Mouse (Mus musculus) cerebellum, adult 11-12 months (tissue): Measurements from ENCODE around the gene Gabpb1.

Source experiments
- DNase-seq: peaks from one replicate; pipeline ENCODE4 v3.0.0; 2022

Gene Gabpb1

DNA sequence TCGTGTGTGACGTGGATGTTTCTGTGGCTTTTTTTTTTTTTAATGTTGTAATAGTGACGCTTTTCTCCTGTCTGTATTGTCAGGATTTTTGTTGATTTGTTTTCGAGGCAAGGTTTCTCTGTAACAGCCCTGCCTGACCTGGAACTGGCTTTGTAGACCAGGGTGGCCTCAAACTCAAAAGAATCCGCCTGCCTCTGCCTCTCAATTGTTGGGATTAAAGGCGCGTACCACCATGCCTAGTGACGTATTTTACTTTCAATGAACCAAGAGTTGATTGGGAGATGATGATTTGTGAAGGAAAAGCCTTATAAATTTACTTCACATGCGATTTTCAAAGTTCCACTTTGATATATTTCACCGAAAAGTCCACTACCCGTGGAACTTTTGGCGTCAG lies at the start of gene Gabpb1:
TSS of gene Gabpb1 (minus strand) at position 216 of the 394 bp plus-strand sequence.
- DNase-seq: no peak

DNA sequence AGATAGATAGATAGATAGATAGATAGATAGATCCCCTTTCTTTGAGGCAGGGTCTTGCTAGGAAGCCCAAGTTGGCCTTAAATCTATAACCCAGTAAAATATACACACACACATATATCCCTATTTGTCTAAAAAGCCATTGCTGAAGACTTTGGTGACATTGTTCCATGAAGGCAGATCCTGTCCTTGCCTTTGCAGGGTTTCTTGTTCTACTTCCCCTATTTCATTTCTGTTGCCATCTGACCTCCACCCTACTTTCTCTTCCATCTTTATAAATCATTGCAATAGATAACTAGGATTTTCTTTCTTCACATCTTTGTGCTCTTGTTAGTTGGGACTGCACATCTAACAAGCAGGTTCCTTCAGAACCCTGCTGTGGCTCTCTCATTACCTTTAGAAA lies 36.8 kb upstream of the Gabpb1 start:
- no peak for DNase-seq

DNA sequence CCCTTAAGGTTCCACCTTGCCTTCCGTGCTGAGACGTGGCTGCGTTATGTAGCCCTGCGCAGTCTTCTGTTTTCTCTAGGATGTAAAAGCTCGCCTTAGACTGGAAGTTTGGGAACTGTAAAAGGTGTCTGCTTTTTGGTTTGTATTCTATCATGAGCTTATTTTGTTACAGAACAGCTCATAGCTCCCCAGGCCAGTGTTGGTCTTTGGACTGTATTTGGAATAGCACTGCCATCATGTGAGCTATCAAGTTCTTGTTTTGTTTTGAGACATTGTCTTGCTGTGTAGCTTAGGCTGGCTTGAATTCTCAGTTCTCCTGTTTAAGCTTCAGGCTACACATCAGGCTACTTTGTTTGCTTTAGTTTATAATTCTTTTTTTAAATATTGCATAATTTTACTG lies 36.4 kb upstream of the Gabpb1 start:
- no peak for DNase-seq

DNA sequence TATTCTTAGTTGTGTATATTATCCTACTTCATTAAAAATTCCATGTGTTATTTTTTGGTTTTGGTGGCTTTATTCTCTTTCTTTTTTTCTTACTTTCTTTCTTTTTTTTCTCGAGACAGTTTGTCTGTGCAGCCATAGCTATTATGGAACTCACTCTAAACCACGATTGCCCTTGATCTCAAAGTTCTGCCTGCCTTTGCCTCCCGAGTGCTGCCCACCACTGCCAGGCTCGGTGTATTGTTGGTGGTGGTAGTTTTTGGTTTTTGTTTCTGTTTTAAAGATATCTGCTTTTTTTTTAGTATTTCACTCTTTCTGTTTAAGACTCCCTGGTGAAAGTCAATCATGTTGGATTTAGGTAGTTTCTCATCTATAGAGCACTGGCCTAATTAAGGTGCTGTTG lies 32.2 kb upstream of the Gabpb1 start:
- DNase-seq: no peak

DNA sequence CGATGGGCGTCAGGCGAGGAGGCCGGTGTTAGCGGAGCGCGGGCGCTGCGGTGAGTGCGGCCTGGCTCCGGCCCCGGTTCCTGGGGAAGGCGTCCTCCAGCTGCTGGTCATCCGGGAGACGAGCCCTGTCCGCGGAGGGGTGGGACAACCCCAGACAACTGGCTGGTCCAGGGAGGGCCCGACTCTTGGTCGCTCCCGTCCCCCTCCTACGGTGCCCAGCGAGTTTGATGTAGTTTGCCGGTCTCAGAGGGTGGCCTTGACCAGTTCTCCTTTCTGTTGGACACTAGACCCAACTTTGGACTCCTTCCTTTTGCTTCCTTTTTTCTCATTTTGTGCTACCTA lies 31.3 kb upstream of the Gabpb1 start:
- DNase-seq: no peak

DNA sequence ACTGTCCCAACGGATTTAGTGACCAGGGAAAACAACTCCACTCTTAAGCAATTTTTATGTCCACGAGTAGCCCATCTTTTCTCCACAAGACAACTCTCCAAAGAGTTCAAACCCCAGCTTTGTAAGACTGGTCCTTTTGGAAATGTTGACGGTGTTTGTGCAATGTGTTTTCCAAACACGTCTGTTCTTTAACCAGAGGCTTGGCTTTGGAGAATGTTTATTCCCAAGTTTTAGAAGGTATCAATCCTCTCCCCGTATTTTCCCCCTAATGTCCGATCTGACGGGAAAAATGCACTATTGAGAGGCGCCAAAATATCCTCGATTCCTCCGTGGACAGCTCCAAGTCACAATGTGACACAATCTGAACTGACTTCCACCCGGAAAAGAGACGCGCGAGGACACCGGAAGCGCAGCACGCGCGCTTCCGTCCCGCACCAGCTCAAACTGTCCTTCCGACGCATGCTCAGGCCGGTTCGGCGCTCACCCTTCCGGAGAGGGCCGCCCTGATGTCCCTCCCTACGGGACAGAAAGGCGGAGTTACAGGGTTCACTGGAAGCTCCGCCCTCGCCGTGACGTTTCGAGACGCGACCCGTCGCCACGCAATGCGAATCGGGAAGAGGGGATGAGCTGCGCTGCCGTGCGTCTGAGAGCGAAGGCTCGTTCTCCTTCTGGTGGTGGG lies 30.8 kb upstream of the Gabpb1 start, which contains the start of gene Usp8:
TSS of gene Usp8 (plus strand) at position 570 of the 679 bp plus-strand sequence.
- DNase-seq: peak; percentile 98

DNA sequence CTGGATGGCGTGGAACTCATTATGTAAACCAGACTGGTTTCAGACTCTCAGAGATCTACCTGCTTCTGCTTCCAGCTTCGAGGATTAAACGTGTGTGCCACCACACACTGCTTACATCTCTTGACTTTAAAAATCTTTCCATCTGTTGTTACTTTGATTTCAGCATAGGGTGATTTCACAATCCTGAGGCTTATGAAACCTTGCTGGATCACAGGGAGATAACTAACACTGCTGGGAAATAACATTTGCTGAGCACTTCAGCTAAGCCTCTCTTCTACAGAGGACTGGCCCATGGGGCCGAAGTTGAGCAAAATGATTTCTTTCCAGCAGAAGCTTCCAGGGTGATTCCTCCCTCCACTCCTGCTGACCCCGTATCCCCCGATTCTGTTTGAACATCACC lies 19.1 kb upstream of the Gabpb1 start:
- no peak for DNase-seq

DNA sequence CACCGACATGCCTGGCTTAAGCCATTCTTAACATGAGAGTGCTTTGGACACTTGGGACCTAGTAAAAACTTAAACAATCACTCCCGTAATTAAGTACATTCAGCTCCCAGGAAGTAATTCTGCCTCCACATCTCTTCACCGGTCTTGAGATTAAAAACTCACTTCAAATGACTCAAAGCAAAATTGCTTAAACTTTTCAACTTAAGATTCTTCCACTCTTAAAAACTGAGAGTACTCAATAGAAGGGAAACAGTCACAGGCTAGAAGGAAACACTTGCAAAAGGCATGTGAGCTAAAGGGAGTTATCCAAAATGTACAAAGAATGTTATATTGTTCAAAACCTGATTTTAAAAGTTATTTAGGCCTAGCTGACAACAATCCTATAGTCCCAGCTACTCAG lies 15.2 kb upstream of the Gabpb1 start:
- DNase-seq: no peak

DNA sequence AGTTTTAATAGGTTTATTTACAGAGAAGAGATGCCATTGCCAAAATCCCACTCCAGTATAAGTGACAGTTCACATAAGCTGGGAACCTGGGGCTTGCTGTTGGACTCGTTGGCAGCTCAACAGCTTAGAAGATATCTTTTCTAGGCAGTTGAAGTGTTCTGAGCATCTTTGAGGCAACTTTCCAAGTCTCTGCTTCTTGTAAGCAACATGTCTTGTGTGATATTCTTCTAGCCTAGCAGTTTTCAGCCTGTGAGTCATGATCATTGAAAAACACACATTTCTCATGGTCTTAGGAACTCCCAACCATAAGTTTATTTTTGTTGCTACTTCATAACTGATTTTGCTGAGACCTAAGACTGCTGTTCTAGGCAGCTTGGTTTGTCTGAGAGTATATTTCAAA lies 6.8 kb upstream of the Gabpb1 start:
- no peak for DNase-seq

DNA sequence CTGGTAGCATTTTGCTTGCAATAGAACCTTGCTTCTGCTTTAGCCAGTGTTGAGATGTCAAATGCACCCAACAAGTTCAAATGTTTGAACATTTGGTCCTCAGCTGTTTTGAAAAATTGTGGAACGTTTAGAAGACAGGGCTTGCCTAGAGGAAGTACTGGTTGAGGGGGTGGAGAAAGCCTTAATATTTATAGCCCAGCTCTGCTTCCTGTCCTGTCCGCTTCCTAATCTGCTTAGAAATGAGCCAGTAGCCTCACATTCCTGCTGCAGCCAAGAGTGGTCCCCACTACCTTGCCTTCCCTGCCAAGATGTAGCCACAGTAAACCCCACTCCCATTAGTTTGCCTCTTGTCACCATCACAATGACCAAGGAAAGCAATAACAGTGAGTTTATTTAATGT lies 6.2 kb upstream of the Gabpb1 start:
- no peak for DNase-seq

DNA sequence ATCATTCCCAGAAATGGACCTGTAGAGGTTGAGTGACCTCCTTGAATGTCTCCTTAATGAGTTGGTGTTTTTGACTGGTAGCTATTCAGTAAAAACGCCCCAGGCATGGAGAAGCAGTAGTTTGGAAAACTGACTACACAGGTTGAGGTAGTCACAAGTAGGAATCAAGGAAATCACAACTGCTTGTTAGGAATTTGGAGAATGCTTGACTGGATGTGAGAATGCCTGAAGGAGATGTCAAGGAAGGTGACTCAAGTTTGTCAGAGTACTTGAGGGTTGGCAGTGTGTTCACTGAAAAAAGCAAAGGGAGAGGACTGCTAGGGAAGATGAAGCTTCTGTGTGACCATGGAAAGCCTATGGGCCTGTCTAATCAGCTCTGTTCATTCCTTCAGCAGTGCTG lies 1.2 kb upstream of the Gabpb1 start:
- no peak for DNase-seq

DNA sequence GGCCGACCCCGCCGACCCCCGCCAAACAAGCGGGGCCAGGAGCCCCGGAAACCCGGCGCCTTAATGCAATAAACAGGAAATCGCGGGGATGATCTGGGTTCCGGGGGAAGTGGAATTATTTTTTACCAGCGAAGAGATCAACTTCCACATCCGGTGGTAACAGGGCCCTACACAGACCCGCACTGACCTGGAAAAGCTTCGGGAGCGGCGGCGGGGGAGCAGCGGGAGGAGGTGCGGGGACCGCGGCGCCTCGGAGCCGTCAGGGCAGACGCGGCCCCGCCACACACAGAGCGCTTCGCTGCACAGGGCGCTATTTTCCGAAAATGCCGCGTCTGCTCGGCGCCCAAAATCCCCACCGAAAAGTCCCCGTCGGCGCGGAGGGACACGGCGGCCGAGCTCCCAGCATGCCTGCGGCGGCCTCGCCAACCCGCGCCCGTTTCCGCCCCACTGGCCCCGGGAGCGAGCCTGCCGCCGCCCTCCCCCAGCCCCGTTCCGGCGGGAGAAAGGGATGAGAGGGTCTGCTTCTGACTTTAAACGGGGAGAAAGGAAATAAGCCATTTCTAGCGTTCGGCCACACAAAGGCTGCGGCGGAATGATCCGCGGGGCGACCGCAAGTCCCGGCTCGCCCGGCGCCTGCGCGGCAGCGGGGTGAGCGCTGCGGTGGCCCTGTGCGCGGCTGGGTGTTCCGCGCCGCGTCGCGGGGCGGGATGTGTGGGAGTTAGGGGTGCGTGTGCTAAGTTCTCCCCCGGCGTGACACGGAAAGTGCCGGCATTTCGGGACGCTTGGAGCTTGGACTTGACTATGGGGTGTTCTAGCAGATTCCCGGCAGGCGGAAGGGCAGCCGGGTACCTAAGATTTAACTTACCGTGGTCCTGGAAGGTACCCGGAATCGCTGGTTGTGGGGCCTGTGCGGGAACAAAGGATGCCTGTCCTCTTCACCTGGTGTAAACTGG lies 692 bp downstream of the Gabpb1 start:
- DNase-seq: peak; percentile 87

DNA sequence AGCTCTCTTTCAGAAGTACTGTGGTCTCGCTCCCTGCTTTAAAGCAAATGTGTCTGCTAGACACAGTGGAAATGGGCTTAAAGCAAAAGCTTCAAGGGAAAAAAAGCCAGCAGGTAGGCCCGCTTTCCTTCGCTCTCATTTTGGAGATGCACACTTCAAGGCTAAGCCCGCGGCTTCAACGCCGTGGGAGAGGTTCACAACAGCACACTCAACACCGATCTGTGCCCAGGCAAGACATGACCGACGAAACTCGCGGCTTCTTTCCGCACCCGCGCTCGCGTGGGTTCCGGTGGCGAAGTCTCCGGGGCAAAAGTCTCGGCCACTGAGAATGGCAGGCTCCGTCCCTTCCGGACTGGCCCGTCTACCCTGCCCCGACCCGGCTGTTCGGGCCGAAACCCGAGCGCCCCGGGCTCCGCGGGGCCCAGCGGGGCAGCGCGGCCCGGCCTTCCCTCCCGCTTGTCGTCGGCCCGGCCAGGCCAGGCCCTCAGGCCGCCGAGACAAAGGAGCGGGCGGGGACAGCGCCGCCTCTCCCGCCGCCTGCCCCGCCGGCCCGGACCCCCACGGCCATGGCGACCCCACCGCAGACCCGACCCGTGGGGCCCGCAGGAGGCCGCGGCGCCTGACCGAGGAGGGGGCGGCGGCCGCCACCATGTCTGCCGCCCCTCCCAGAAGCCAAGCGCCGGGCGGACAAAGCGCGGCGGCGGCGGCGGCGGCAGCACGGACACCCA lies 1.5 kb downstream of the Gabpb1 start:
- DNase-seq: no peak

DNA sequence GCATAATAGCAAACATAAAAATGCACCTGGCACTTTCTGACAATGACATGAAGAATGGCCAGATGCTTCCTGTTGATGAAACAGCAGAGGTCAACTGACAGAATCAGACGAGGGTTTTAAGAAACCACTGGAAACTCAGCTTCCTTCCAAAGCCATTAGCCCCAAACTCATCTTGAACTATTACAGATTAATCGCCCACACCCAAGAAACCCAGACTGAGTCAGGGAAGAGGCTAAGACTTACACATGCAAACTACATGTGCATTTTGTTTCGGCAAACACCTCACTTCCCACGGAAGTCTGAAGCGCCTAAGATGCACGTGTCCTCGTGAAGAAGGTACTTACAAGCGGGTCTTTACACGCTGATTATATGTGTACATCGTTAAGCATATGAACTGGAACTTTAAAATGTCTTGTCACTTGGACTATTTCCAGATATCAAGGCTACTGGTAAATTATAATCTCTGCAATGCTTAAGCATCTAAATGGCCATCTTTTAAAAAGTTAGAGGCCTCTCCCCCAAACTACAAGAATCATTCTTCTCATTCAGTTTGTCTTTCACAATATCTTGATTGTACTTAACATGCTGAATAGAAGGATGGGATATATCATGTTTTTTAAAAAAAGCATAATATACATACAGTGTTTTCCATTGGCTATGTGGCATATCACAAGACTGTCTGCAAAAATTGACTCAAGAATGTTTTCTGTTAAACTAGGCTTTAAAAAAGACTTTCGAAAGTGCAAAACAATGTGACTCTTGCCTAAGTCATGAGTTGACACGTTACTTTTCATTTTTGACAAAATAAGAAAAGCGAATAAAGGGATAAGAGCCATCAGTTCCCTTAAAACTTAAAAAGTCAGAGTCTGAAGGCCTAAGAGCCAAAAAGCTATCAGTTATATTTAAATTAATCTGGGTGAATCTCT lies 2.6 kb downstream of the Gabpb1 start:
- no peak for DNase-seq

DNA sequence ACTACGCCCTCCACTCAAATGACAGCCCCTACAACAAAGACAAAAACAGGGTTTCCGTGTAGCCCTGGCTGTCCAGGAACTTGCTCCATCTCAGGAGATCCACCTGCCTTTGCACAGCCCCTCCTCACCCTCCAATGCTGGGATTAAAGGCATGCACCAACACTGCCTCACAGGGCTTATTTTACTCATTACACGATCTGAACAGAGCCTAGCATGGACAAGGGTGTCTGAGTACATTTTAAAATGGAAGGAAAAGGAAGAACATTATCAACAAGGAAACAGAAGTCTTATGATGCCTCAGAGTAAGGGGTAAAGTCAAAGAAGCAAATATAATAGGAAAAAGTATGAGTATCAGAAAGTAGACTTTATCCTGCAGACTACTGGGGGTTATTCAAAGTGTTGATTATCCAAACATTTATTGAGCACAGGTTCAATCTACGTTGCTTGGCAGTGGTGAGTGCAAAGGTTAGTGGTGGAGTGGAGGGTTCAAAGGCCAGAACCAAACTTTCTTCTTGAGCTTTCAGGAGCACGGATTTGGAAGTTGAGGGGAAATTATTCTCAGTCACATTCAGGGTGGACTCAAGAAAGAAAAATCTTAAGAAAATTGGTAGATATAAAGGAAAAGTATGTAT lies 7.4 kb downstream of the Gabpb1 start:
- no peak for DNase-seq

DNA sequence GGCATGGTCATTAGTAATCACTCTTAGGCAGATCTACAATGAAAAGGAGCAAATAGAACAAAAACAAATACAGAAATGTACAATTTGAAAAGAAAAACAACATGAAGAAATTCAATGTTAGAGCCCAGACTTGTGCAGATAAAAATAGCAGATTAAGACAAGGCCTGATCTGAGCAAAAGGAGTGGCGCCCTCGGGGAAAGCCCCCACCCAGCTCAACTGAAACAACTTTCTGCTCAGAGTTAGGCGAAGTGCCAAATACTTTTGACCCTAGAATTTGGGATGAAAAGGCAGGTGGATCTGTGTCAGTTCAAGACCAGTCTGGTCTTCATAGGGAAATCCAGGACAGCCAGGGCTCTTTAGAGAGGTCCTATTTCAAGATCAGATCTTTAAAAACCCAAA lies 10.2 kb downstream of the Gabpb1 start:
- no peak for DNase-seq

DNA sequence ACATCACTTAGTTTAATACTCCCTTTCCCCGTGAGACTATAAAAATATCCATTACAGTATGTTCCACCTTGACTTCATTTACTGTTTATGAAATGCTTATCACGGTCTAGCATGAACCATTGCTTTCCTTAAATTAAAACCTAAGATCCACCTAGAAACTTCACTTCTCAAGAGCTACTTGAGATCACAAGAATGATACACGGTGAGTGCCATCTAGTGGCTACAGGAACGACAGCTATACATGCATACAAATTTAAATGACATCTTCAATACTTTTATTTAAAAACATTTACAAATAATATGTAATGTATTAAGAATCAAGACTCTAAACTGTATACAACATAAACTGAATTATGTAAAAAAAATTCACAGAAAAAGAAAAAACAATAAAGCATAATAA lies 12.7 kb downstream of the Gabpb1 start:
- no peak for DNase-seq

DNA sequence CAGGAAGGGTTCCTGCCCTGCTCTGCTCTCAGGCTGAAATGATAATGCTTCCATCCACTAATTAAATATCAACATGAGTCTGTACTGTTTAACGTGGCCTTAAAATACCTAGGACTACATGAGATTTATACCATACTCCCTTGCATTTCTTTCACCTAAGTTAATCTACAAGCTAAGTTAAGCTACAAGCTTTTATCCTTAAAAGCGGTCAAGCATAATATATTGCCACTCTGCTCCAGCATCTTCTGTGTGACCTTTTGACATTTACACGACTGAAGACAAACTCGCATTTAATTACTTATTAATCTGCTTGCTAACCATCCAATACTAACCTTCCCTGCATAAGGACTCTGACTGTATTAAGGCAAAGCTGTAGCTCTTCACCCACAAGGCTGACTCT lies 23.2 kb downstream of the Gabpb1 start:
- no peak for DNase-seq

DNA sequence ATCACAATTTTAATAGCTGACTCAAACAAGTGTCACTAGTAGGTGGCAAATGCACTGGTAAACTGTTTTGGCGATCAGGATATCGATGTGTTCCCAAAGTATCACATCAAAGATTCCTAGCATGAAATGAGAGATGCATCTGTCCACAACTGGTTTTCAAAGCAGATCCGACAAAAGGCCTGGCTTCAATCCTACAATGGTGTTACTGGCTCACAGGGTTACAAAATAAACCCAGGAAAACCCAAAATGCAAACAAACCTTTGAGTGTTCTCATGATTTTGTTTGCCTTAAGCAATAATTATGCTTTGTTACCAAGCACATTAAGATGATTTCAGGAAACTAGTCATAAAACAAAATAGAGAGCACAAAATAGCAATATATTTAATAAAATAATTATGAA lies 28.4 kb downstream of the Gabpb1 start:
- no peak for DNase-seq

DNA sequence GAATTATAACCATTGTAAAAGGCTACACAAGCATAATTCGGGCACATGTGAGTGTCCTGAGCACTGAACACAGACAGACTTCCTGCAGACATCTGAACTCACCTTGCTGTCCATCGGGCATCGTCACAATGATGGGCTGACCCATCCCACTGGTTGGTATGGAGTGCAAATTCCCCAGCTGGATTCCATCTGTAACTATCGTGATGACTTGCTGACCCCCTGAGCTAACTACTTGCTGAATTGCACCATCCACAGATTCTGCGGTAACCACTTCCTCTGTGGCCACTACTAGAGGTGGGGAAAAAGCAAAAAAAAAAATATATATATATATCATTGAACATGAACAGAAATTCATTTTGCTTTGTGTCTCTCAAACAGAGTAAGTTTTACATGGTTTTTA lies 29.7 kb downstream of the Gabpb1 start:
- DNase-seq: no peak

DNA sequence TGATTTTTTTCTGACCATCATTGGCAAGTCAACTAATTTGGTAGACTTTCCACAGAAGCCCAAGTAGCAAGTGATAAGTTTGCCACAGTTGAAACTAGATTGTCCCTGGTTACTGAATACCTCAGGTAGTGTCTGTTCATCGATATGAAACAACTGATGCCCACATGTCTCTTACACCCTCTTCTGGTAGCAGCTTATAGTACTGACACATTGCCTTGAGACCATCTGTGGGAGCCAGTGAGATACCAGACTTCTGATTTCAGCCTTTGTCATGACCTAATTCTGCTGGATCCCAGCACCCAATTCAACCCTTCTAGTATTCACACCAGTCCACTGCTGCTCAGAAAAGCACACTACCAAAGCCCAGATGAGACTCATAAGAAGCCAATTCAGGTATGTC lies 31.4 kb downstream of the Gabpb1 start:
- no peak for DNase-seq

DNA sequence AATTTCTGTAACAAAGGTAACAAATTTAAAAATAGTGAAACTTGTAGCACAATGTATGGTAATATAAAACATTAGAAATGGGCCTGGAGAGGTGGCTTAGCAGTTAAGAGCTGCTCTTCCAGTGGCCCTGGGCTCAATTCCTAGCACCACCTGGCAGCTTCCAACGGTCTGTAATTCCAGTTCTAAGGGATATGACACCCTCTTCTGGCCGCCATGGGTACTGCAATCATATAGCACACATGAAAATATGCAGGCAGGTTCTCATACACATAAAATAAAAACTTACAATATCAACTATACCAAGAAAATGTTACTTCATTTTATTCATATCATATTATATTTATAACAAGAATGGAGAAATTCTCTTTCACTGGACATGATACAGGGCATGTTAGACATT lies 35.8 kb downstream of the Gabpb1 start:
- DNase-seq: no peak
